Mouse (Mus musculus) MEL (cell line): ENCODE data around the gene Rabgap1l. TPM values are rescaled to one million over a fixed set of nuclear protein-coding genes. Genes with fewer than 3 reads are reported as not detected.
A peak's percentile ranks its signal among the peaks of the same experiment; 100 is the strongest.

Source experiments
- DNase-seq: peaks from one replicate; pipeline ENCODE4 v3.0.0; 2011; ENCODE audit warnings: low read depth, low spot score
- H3K27ac ChIP-seq: 2 replicates; pipeline ENCODE4 v1.5.1; 2012; ENCODE audit warnings: low read depth, mild to moderate bottlenecking, control low read depth, low read length, moderate library complexity; ENCODE audit not compliant: control insufficient read depth
- H3K27me3 ChIP-seq, 2 experiments: fragments of 150-350 bp in 1 of 2; sonication (generic) in 1 of 2; 2 replicates each; pipeline ENCODE4 v1.6.1; 2012; ENCODE audit warnings: low read length in 2 of 2, mild to moderate bottlenecking in 2 of 2, improper control_type of control experiment in 1 of 2, moderate library complexity in 1 of 2; ENCODE audit not compliant: insufficient read depth in 2 of 2, control insufficient read depth in 1 of 2
- H3K36me3 ChIP-seq, 2 experiments: 2 replicates each; pipeline ENCODE4 v1.6.1; 2012 to 2014; ENCODE audit warnings: low read length in 2 of 2, improper control_type of control experiment in 1 of 2, inconsistent platforms in 1 of 2, mild to moderate bottlenecking in 1 of 2; ENCODE audit not compliant: insufficient read depth in 2 of 2, control insufficient read depth in 1 of 2
- H3K4me1 ChIP-seq, 2 experiments: fragments of 150-350 bp in 1 of 2; sonication (generic) in 1 of 2; 2 replicates each; pipeline ENCODE4 v1.6.1; 2012; ENCODE audit warnings: low read length in 2 of 2, improper control_type of control experiment in 1 of 2, mild to moderate bottlenecking in 1 of 2; ENCODE audit not compliant: insufficient read depth in 2 of 2, control insufficient read depth in 1 of 2
- H3K4me3 ChIP-seq, 2 experiments: fragments of 150-350 bp in 1 of 2; sonication (generic) in 1 of 2; 2 replicates each; pipeline ENCODE4 v1.5.1; 2012; ENCODE audit warnings: low read depth in 2 of 2, low read length in 2 of 2, mild to moderate bottlenecking in 2 of 2, moderate library complexity in 2 of 2, control low read depth in 1 of 2, improper control_type of control experiment in 1 of 2; ENCODE audit not compliant: control insufficient read depth in 1 of 2, insufficient read depth in 1 of 2
- H3K79me2 ChIP-seq: 2 replicates; pipeline ENCODE4 v1.6.1; 2012; ENCODE audit warnings: mild to moderate bottlenecking, low read length, moderate library complexity; ENCODE audit not compliant: control insufficient read depth, poor library complexity, insufficient read depth
- H3K9ac ChIP-seq: 2 replicates; pipeline ENCODE4 v1.6.1; 2012; ENCODE audit warnings: low read depth, mild to moderate bottlenecking, control low read depth, low read length, moderate library complexity; ENCODE audit not compliant: control insufficient read depth, poor library complexity, severe bottlenecking
- H3K9me3 ChIP-seq: fragments of 150-350 bp; sonication (generic); replicated peaks from 2 replicates; pipeline ENCODE4 v1.6.1; 2012; ENCODE audit warnings: mild to moderate bottlenecking, low read length, improper control_type of control experiment, moderate library complexity; ENCODE audit not compliant: insufficient read depth
- BHLHE40 ChIP-seq: IDR thresholded peaks from 2 replicates; pipeline ENCODE4 v1.6.1; 2012; ENCODE audit warnings: low read depth, mild to moderate bottlenecking, inconsistent platforms, low read length, improper control_type of control experiment, borderline replicate concordance
- CHD1 ChIP-seq: IDR thresholded peaks from 2 replicates; pipeline ENCODE4 v1.6.1; 2012; ENCODE audit warnings: low read depth, mild to moderate bottlenecking, inconsistent platforms, low read length, improper control_type of control experiment
- CHD2 ChIP-seq: IDR thresholded peaks from 2 replicates; pipeline ENCODE4 v1.6.1; 2011; ENCODE audit warnings: low read length, improper control_type of control experiment
- CTCF ChIP-seq, 3 experiments: IDR thresholded peaks in 2 of 3; conservative IDR thresholded peaks in 1 of 3; 2 replicates each; pipeline ENCODE4 v1.5.1; 2011 to 2012; ENCODE audit warnings: low read length in 3 of 3, low read depth in 2 of 3, mild to moderate bottlenecking in 2 of 3, improper control_type of control experiment in 1 of 3, inconsistent platforms in 1 of 3, mixed read lengths in 1 of 3, moderate library complexity in 1 of 3; ENCODE audit not compliant: control insufficient read depth in 1 of 3, insufficient read depth in 1 of 3, poor library complexity in 1 of 3, severe bottlenecking in 1 of 3
- ETS1 ChIP-seq: IDR thresholded peaks from 2 replicates; pipeline ENCODE4 v1.6.1; 2012; ENCODE audit warnings: low read depth, mild to moderate bottlenecking, inconsistent platforms, low read length, improper control_type of control experiment, moderate library complexity
- HCFC1 ChIP-seq: IDR thresholded peaks from 2 replicates; pipeline ENCODE4 v1.6.1; 2012; ENCODE audit warnings: low read depth, mild to moderate bottlenecking, inconsistent platforms, low read length, improper control_type of control experiment, moderate library complexity
- MAFK ChIP-seq: IDR thresholded peaks from 2 replicates; pipeline ENCODE4 v1.6.1; 2011; ENCODE audit warnings: low read depth, mild to moderate bottlenecking, low read length, improper control_type of control experiment, borderline replicate concordance
- MAZ ChIP-seq: IDR thresholded peaks from 2 replicates; pipeline ENCODE4 v1.6.1; 2012; ENCODE audit warnings: low read depth, mild to moderate bottlenecking, inconsistent platforms, low read length, improper control_type of control experiment
- MEF2A ChIP-seq: IDR thresholded peaks from 2 replicates; pipeline ENCODE4 v1.6.1; 2014; ENCODE audit warnings: low read depth, mild to moderate bottlenecking, inconsistent platforms, low read length, improper control_type of control experiment; ENCODE audit not compliant: poor library complexity, insufficient replicate concordance, severe bottlenecking; ENCODE audit errors: extremely low read depth
- MXI1 ChIP-seq: IDR thresholded peaks from 2 replicates; pipeline ENCODE4 v1.6.1; 2011; ENCODE audit warnings: mild to moderate bottlenecking, low read depth, low read length, improper control_type of control experiment
- MYC ChIP-seq: IDR thresholded peaks from 2 replicates; pipeline ENCODE4 v1.6.1; 2011; ENCODE audit warnings: low read depth, mild to moderate bottlenecking, low read length, improper control_type of control experiment, moderate library complexity
- NELFE ChIP-seq: IDR thresholded peaks from 2 replicates; pipeline ENCODE4 v1.6.1; 2011; ENCODE audit warnings: low read depth, low read length, improper control_type of control experiment
- POLR2AphosphoS2 ChIP-seq: IDR thresholded peaks from 2 replicates; pipeline ENCODE4 v1.6.1; 2011; ENCODE audit warnings: low read length, improper control_type of control experiment
- POLR2AphosphoS5 ChIP-seq: IDR thresholded peaks from 2 replicates; pipeline ENCODE4 v1.6.1; 2012; ENCODE audit warnings: low read depth, borderline replicate concordance, mild to moderate bottlenecking, inconsistent platforms, low read length, moderate library complexity, mixed read lengths
- SMC3 ChIP-seq: IDR thresholded peaks from 2 replicates; pipeline ENCODE4 v1.6.1; 2011; ENCODE audit warnings: low read depth, low read length, improper control_type of control experiment
- TBP ChIP-seq: IDR thresholded peaks from 2 replicates; pipeline ENCODE4 v1.8.0; 2011; ENCODE audit warnings: low read depth, low read length, improper control_type of control experiment
- UBTF ChIP-seq: IDR thresholded peaks from 2 replicates; pipeline ENCODE4 v1.6.1; 2012; ENCODE audit warnings: low read depth, mild to moderate bottlenecking, inconsistent platforms, low read length, improper control_type of control experiment, moderate library complexity, borderline replicate concordance; ENCODE audit not compliant: insufficient read depth
- USF2 ChIP-seq, 2 experiments: IDR thresholded peaks; 2 replicates each; pipeline ENCODE4 v1.6.1; 2011 to 2012; ENCODE audit warnings: improper control_type of control experiment in 2 of 2, low read length in 2 of 2, borderline replicate concordance in 1 of 2, inconsistent platforms in 1 of 2, low read depth in 1 of 2, mild to moderate bottlenecking in 1 of 2; ENCODE audit not compliant: insufficient read depth in 1 of 2
- ZC3H11A ChIP-seq: IDR thresholded peaks from 2 replicates; pipeline ENCODE4 v1.6.1; 2012; ENCODE audit warnings: low read depth, mild to moderate bottlenecking, inconsistent platforms, low read length, improper control_type of control experiment
- ZKSCAN1 ChIP-seq: IDR thresholded peaks from 2 replicates; pipeline ENCODE4 v1.6.1; 2012; ENCODE audit warnings: low read depth, mild to moderate bottlenecking, inconsistent platforms, low read length, improper control_type of control experiment, moderate library complexity
- ZMIZ1 ChIP-seq: IDR thresholded peaks from 2 replicates; pipeline ENCODE4 v1.6.1; 2012; ENCODE audit warnings: low read depth, mild to moderate bottlenecking, inconsistent platforms, low read length, improper control_type of control experiment, moderate library complexity
- ZNF384 ChIP-seq: IDR thresholded peaks from 2 replicates; pipeline ENCODE4 v1.6.1; 2012; ENCODE audit warnings: low read depth, mild to moderate bottlenecking, inconsistent platforms, low read length, improper control_type of control experiment
- polyA plus RNA-seq, 2 experiments: library from polyadenylated mRNA; stranded (reverse) in 1 of 2; unstranded in 1 of 2; fragments of >175 nt in 1 of 2; fragments of >200 nt in 1 of 2; gene quantifications; 2 replicates each; pipeline versions ENCODE4 v1.2.1 to v1.2.4; 2012; ENCODE audit warnings: low replicate concordance in 2 of 2, low read depth in 1 of 2; ENCODE audit not compliant: insufficient read length in 2 of 2, insufficient read depth in 1 of 2, missing spikeins in 1 of 2
- total RNA-seq: library from RNA; depleted of rRNA; stranded (reverse); fragments of 300-350 nt; gene quantifications from 2 replicates; pipeline ENCODE4 v1.2.3, GENCODE M21; 2012

Rabgap1l gene
- total and polyA plus RNA-seq, 3 experiments = 24.1 to 26.2 TPM; not detected in 1

- TF ChIP-seq ZKSCAN1 (no peak), NELFE (no peak), UBTF (no peak), ZNF384 (no peak), ZMIZ1 (no peak), SMC3 (no peak), POLR2AphosphoS5 (no peak), MYC (no peak), CTCF (IDR thresholded peaks at IDR 0.05 in 2 of 3, conservative IDR thresholded peaks at IDR 0.05 in 1 of 3; ENCODE audit: control insufficient read depth in 1 of 3, insufficient read depth in 1 of 3, low read depth in 2 of 3, low read length in 3 of 3, poor library complexity in 1 of 3, severe bottlenecking in 1 of 3) (no peak), BHLHE40 (peak; percentile 74; the same call in 1 of the 2 replicates)
- TF ChIP-seq, all 39 proteins: peak for 6
These were observed 499.5 kb downstream of the Rabgap1l start (continued) for GRCm38 (mm10) chr1:160293488-160293887.

GRCm38 (mm10) chr1:160292058-160292457 lies 501.0 kb downstream of the Rabgap1l start:
- Histone ChIP-seq H3K4me1 (peaks cover 9 to 18% of the 10 kb centered on the region in 2 experiments), H3K4me3 (no peak overlapping the region), H3K27ac (no peak overlapping the region), H3K9me3 (no peaks in the 10 kb centered on the region), H3K36me3 (peaks cover 0 to 29% of the 10 kb centered on the region in 2 experiments; a peak in 2 of 4 replicates), H3K9ac (no peak overlapping the region), H3K79me2 (peaks cover 2% of the 10 kb centered on the region; the same call in 1 of the 2 replicates), H3K27me3 (no peaks in the 10 kb centered on the region)
- DNase-seq = no peak
- TF ChIP-seq ZMIZ1 (no peak), USF2 (IDR thresholded peaks at IDR 0.05; ENCODE audit: borderline replicate concordance in 1 of 2, insufficient read depth in 1 of 2, low read depth in 1 of 2, low read length in 2 of 2) (no peak), POLR2AphosphoS5 (no peak), UBTF (no peak)

- Histone ChIP-seq H3K27ac (no peak overlapping the region), H3K4me1 (peaks cover 18 to 22% of the 10 kb centered on the region in 2 experiments), H3K4me3 (no peak overlapping the region), H3K79me2 (no peaks in the 10 kb centered on the region), H3K9ac (no peak overlapping the region), H3K27me3 (no peaks in the 10 kb centered on the region), H3K36me3 (peaks cover 0 to 36% of the 10 kb centered on the region in 2 experiments; a peak in 2 of 4 replicates), H3K9me3 (no peaks in the 10 kb centered on the region)
- no peak for DNase-seq
- TF ChIP-seq POLR2AphosphoS2 (no peak), TBP (no peak), ZC3H11A (no peak), NELFE (no peak), CHD1 (no peak), HCFC1 (no peak), UBTF (no peak), SMC3 (no peak), MAZ (no peak), USF2 (IDR thresholded peaks at IDR 0.05; ENCODE audit: borderline replicate concordance in 1 of 2, insufficient read depth in 1 of 2, low read depth in 1 of 2, low read length in 2 of 2) (no peak), CHD2 (no peak), MAFK (no peak), CTCF (IDR thresholded peaks at IDR 0.05 in 2 of 3, conservative IDR thresholded peaks at IDR 0.05 in 1 of 3; ENCODE audit: control insufficient read depth in 1 of 3, insufficient read depth in 1 of 3, low read depth in 2 of 3, low read length in 3 of 3, poor library complexity in 1 of 3, severe bottlenecking in 1 of 3) (no peak), ETS1 (no peak), ZNF384 (no peak), ZMIZ1 (no peak), MXI1 (no peak), POLR2AphosphoS5 (no peak), MEF2A (no peak)
These were observed 502.8 kb downstream of the Rabgap1l start for GRCm38 (mm10) chr1:160290242-160290641.
